Mouse (Mus musculus) limb, embryonic 13.5 days (tissue): ENCODE measurements around the gene Ppp1r21. TPM values are rescaled to one million over a fixed set of nuclear protein-coding genes. Genes with fewer than 3 reads are reported as not detected.

ENCODE experiments used
- ATAC-seq: fragments of 200-750 bp; cut with Nextera tagmentation; 2 replicates; pipeline ENCODE4 v1.8.0; 2017; ENCODE audit warnings: low read depth, moderate number of reproducible peaks, moderate TSS enrichment; ENCODE audit not compliant: low FRiP score
- H3K27ac ChIP-seq: fragments of 300-500 bp; sonication (generic); 2 replicates; pipeline ENCODE4 v1.5.1; 2015; ENCODE audit warnings: inconsistent platforms, mild to moderate bottlenecking, moderate library complexity
- H3K27me3 ChIP-seq: fragments of 300-500 bp; sonication (generic); 2 replicates; pipeline ENCODE4 v1.6.1; 2015; ENCODE audit warnings: mild to moderate bottlenecking, inconsistent platforms
- H3K36me3 ChIP-seq: fragments of 300-500 bp; sonication (generic); 2 replicates; pipeline ENCODE4 v1.6.1; 2015; ENCODE audit warnings: inconsistent platforms, mild to moderate bottlenecking, moderate library complexity
- H3K4me1 ChIP-seq: fragments of 300-500 bp; sonication (generic); 2 replicates; pipeline ENCODE4 v1.6.1; 2015; ENCODE audit warnings: inconsistent platforms
- H3K4me2 ChIP-seq: fragments of 300-500 bp; sonication (generic); replicated peaks from 2 replicates; pipeline ENCODE4 v1.6.1; 2015; ENCODE audit warnings: inconsistent platforms, mild to moderate bottlenecking, moderate library complexity
- H3K4me3 ChIP-seq: fragments of 300-500 bp; sonication (generic); 2 replicates; pipeline ENCODE4 v1.5.1; 2015; ENCODE audit warnings: moderate library complexity, mild to moderate bottlenecking, inconsistent platforms
- H3K9ac ChIP-seq: fragments of 300-500 bp; sonication (generic); 2 replicates; pipeline ENCODE4 v1.6.1; 2015; ENCODE audit warnings: mild to moderate bottlenecking, inconsistent platforms
- H3K9me3 ChIP-seq: fragments of 300-500 bp; sonication (generic); 2 replicates; pipeline ENCODE4 v1.6.1; 2016; ENCODE audit warnings: inconsistent platforms
- WGBS: fragments of 180-500 bp; shearing (Covaris S2); methylation state at CpG from one replicate; pipeline ENCODE4 v1.1.7; 2015; 5-methylcytosine and 5-hydroxymethylcytosine counted together
- polyA plus RNA-seq: library from polyadenylated mRNA; unstranded; fragments of >200 nt; fragmentation: Nextera tagmentation; extraction: Ambion mirVana; gene quantifications from 2 replicates; pipeline ENCODE4 v1.2.1, GENCODE M21; 2015

The Ppp1r21 gene
- polyA plus RNA-seq, 1 experiment from 2014 or later, result 22.3 TPM

DNA sequence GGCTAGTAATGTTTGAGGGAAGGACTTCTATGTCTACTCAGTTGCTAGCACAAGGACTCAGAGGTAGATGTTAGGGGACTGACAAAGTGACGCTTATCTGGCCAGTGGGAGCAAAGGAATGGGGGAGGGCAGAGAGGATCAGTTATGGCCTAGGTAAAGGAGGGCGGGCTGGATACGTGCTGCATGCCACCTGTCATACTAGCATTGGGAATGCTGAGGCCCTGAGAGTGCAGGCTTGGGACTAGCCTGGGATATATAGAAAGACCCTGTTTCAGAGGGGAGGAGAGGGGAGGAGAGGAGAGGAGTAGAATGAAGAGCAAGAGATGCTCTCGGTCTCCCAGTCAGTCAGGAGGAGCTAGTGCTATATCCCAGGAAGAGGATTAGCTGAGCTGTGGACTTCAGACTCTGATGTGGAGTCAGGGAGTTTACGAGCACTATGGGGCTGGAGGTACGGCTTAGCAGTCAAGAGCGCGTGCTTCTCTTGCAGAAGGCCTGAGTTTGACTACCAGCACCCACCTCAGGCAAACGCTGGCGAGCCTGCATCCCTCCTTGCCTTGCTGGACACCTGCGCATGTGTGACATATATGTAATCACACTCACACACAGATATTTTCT, 23.7 kb downstream of the Ppp1r21 start:
- H3K9me3 ChIP-seq, result no peaks in the 10 kb centered on the region
- no peak overlapping the region for H3K4me2 ChIP-seq
- peaks cover 21% of the 10 kb centered on the region for H3K4me1 ChIP-seq
- peaks cover 41% of the 10 kb centered on the region for H3K36me3 ChIP-seq
- 0 out of 2 replicates have a peak overlapping the region, but pooled peaks have one; percentile 31 for H3K9ac ChIP-seq
- H3K27ac ChIP-seq, result peak overlapping the region; percentile 55; the same call in 1 of the 2 replicates
- no peaks in the 10 kb centered on the region for H3K27me3 ChIP-seq
- H3K4me3 ChIP-seq, result no peak overlapping the region
- 76% methylated on average over 11 of the region's 11 CpGs for WGBS
- ATAC-seq, result peak; percentile 16; the same call in 1 of the 2 replicates

DNA sequence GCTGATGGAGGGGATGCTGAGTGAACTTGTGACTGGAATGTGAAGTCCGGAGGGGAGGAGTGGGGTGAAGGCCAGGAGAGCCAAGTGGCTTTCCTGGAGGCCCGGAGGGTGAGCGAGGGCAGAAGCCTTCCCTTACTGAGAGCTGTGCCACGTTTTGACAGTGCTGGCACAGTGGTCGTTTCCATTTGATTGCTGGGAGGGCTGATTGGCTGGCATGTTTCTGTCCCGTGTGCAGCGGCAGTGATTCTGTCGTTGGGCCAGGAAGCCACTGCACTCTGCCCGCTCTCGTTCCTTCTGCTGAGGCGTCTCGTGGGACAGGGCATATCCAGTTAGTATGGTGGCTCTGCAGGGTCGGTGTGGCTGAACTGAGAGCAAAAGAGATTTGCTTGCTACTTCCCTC, 26.3 kb downstream of the Ppp1r21 start:
- H3K9me3 ChIP-seq, result no peaks in the 10 kb centered on the region
- H3K4me2 ChIP-seq, result no peak overlapping the region
- peaks cover 21% of the 10 kb centered on the region for H3K4me1 ChIP-seq
- H3K9ac ChIP-seq, result no peak overlapping the region
- no peak overlapping the region for H3K4me3 ChIP-seq
- H3K27me3 ChIP-seq, result no peaks in the 10 kb centered on the region
- H3K36me3 ChIP-seq, result peaks cover 35% of the 10 kb centered on the region
- H3K27ac ChIP-seq, result no peak overlapping the region
- WGBS, result 83% methylated on average over 13 of the region's 13 CpGs
- no peak for ATAC-seq

DNA sequence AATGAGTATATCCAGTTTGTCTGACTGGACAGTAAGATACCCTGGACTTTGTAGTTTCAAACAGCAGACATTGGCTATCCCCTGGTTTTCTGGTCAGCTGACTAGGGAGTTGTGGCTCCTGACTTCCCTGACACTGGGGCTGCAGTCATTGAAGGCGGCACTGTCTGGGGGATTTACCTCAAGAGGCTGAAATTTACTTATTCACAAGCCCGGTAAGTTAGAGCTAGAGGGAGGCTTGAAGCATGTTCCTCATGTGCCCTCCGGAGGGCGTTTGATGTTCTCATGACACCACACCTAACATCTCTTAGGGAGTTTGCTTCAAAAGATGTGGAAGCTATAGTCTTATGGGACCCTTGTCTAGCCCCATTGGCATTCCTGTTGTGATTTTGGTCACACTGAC, 26.8 kb downstream of the Ppp1r21 start:
- no peak overlapping the region for H3K27ac ChIP-seq
- peaks cover 40% of the 10 kb centered on the region for H3K36me3 ChIP-seq
- H3K27me3 ChIP-seq, result no peaks in the 10 kb centered on the region
- H3K4me3 ChIP-seq, result no peak overlapping the region
- no peak for ATAC-seq
- no peaks in the 10 kb centered on the region for H3K9me3 ChIP-seq
- 88% methylated on average over 4 of the region's 4 CpGs for WGBS
- H3K9ac ChIP-seq, result no peak overlapping the region
- no peak overlapping the region for H3K4me2 ChIP-seq
- H3K4me1 ChIP-seq, result peaks cover 20% of the 10 kb centered on the region

DNA sequence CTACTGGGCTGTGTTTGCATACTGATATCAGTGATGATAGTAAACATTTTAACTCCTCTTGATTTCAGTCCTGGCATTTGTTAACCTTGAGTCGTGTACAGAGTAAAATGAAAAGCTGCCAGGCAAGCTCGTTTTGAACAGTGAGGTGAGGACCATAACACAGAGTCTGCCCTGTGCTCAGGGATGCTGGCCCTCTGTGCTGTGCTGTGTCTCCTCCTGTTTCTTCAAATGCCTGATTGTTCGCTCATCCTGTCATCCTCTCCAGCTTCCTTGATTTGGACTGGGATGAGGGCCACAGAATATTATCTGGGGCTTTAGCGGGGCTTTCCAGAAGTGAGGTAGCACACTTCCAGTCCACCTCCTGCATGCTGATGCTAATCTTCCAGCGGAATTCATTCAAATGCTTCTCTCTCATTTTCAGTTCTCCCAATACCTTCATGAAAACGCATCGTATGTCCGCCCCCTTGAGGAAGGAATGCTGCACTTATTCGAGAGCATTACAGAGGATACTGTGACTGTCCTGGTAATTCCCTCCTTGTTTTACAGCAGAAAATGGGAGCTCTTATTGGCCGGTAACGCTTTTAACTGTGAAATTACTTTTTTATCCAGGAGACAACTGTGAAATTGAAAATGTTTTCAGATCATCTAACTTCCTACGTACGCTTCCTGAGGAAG, 28.4 kb downstream of the Ppp1r21 start:
- peak; percentile 81; the same call in 1 of the 2 replicates for ATAC-seq
- H3K27me3 ChIP-seq, result no peaks in the 10 kb centered on the region
- no peak overlapping the region for H3K4me2 ChIP-seq
- no peak overlapping the region for H3K9ac ChIP-seq
- 43% methylated on average over 13 of the region's 13 CpGs for WGBS
- H3K36me3 ChIP-seq, result peaks cover 50% of the 10 kb centered on the region
- no peak overlapping the region for H3K4me3 ChIP-seq
- H3K9me3 ChIP-seq, result no peaks in the 10 kb centered on the region
- H3K4me1 ChIP-seq, result peaks cover 4% of the 10 kb centered on the region
- no peak overlapping the region for H3K27ac ChIP-seq

DNA sequence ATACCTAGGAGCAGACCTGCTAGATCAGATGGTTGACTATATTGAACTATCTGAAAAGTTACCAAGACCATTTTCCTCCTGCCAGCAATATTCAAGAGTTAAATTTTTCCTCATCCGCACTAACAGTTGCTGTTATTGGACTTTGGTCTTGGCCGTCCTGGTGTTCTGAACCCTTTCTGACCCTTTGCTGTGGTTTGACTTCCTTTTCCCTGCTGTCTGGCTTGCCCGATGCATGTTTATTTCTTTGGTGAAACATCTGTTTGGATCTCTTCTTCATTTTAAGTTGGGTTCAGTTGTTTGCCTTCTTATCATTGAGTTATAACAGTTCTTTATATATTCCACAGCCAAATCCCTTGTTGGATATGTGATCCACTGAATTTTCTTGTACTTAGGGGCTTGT, 33.7 kb downstream of the Ppp1r21 start:
- H3K36me3 ChIP-seq, result peaks cover 61% of the 10 kb centered on the region
- no peak overlapping the region for H3K4me3 ChIP-seq
- H3K27ac ChIP-seq, result no peak overlapping the region
- ATAC-seq, result no peak
- WGBS, result 82% methylated on average over 3 of the region's 3 CpGs
- H3K9ac ChIP-seq, result no peak overlapping the region
- H3K27me3 ChIP-seq, result no peaks in the 10 kb centered on the region
- H3K4me2 ChIP-seq, result no peak overlapping the region
- no peaks in the 10 kb centered on the region for H3K9me3 ChIP-seq
- no peaks in the 10 kb centered on the region for H3K4me1 ChIP-seq

DNA sequence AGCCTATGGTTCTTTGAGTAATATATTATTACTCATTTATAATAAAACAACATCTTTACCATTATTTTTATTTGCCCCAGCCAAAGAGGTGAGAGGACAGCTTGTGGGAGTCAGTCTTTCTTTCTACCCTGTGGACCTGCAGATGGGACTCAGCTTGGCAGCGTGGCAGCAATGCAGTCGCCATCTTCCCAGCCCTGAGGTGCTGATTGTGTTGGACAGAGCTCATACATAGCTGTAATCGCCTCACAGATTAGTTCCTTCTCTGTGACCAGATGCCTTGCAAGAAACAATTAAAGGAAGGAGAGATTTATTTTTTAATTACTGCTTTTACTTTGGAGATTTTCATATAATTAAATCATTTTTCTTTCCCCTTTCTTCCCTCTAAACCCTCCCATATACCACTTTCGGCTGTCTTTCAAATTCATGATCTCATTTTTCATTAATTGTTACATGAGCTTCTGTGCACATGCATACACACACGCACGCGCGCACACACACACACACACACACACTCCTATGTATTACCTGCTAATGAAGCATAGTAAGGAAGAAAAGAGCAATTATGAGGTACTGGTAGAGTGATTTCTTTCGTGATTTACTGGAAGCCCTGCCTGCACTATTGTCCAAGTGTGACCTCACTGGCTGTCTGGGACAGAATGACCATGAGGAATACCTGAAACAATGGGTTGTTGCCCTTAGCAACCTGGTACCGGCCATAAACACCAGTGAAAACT, 40.1 kb downstream of the Ppp1r21 start:
- Histone ChIP-seq H3K4me2 (no peak overlapping the region), H3K4me1 (no peaks in the 10 kb centered on the region), H3K9ac (no peak overlapping the region), H3K4me3 (no peak overlapping the region), H3K36me3 (peaks cover 84% of the 10 kb centered on the region), H3K27ac (no peak overlapping the region), H3K27me3 (no peaks in the 10 kb centered on the region), H3K9me3 (no peaks in the 10 kb centered on the region)
- WGBS, result 87% methylated on average over 10 of the region's 10 CpGs
- ATAC-seq, result no peak

DNA sequence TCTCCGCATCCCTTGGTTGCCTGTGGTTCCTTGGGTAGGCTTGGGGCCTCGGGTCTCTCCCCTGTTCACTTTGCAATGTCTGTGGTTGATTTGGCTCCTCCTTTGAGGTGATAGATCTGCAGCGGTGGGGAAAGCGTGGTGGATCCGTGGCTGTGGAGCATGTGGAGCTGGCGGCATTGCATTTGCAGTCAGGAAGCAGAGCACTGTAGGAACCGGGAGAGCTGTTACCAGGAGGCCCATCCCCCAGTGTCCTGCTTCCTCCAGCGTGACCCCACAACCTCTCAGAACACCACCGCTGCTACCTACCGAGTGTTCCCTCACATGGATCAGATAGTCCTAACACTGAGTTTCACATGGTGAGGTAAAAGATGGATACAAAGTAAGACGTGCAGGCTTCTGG, 40.9 kb downstream of the Ppp1r21 start:
- H3K9ac ChIP-seq, result no peak overlapping the region
- H3K4me1 ChIP-seq, result no peaks in the 10 kb centered on the region
- H3K27ac ChIP-seq, result no peak overlapping the region
- H3K4me2 ChIP-seq, result no peak overlapping the region
- H3K36me3 ChIP-seq, result peaks cover 84% of the 10 kb centered on the region
- 84% methylated on average over 11 of the region's 11 CpGs for WGBS
- no peaks in the 10 kb centered on the region for H3K27me3 ChIP-seq
- ATAC-seq, result no peak
- H3K9me3 ChIP-seq, result no peaks in the 10 kb centered on the region
- no peak overlapping the region for H3K4me3 ChIP-seq

DNA sequence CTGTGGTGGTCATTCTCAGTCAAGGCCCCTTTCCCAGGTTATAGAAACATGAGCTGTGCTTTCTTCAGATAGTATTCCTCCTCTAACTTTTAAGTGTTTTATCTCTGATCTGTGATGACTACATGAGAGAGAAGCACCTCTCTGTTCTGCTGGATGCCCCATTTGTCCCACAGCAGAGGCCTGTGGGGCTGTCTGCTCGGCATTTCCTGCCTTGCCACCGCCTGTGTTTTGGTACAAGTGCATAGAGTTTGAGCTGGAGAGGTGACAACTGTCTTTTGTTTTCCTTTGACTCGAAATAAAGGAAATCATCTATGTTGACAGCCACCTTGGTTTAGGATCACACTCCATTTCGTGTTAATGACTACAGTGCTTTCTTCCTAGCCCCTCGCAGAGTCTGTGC, 44.9 kb downstream of the Ppp1r21 start:
- Histone ChIP-seq H3K9ac (no peak overlapping the region), H3K27me3 (no peaks in the 10 kb centered on the region), H3K36me3 (peaks cover 80% of the 10 kb centered on the region), H3K4me2 (no peak overlapping the region), H3K4me1 (no peaks in the 10 kb centered on the region), H3K27ac (no peak overlapping the region), H3K4me3 (no peak overlapping the region), H3K9me3 (no peaks in the 10 kb centered on the region)
- ATAC-seq, result no peak
- WGBS, result 69% methylated on average over 5 of the region's 5 CpGs

DNA sequence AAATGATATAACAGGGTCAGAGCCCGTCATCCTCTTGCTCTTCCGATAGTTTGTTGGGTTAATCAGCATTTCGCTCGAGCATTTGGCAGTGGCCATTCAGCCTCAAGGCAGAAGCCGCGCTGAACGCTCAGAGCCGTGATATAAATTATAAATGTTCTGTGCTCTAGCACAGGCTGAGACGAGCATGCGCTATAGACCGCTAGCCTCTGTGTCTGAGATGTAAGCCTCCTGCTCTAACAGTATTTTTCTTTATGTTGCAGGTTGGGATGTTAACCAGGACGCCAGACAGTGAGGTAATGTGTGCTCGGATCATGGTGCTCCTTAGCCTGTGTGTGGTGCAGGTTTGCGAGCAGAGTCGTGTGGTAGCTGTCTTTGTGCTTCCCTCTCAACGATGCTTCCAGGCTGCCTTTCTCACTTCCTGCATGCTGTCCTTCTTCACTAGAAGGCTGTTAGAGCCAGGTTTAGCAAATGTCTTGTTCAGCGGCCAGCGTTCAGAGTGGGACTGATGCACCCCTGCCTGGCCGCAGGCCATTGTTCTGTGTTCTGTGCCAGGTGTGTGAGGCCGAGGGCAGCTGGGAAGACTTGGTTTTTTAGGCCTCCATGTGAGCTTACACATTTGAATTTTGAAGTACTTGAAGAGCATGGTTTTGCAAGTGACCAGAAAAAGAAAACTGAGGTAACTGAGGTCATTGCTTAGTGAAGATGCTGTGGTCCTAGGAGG, 48.8 kb downstream of the Ppp1r21 start:
- no peaks in the 10 kb centered on the region for H3K9me3 ChIP-seq
- no peak overlapping the region for H3K27ac ChIP-seq
- no peak overlapping the region for H3K4me2 ChIP-seq
- no peak overlapping the region for H3K9ac ChIP-seq
- 88% methylated on average over 20 of the region's 20 CpGs for WGBS
- no peak overlapping the region for H3K4me3 ChIP-seq
- no peaks in the 10 kb centered on the region for H3K4me1 ChIP-seq
- H3K27me3 ChIP-seq, result no peaks in the 10 kb centered on the region
- no peak for ATAC-seq
- peaks cover 75% of the 10 kb centered on the region for H3K36me3 ChIP-seq

DNA sequence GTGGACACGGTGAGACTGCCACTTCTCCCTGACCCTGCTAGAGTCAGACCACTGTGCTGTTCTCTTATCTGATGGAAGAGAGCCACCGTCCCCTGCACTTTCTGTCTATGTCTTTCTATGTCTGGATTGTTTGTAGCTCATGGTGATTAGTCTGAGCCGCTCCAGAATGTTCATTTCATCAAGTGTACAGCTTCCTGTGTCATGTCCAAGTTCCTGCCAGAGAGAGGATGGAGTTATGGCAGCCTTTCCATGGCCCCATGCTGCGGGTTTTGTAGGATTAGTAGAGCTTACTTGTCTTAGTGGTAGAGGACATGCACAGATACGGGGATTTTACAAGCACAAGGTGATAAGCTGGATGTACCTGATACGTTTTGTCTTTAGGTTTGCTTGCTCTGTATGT, 50.6 kb downstream of the Ppp1r21 start:
- Histone ChIP-seq H3K4me1 (no peaks in the 10 kb centered on the region), H3K4me3 (no peak overlapping the region), H3K9ac (no peak overlapping the region), H3K27ac (no peak overlapping the region), H3K27me3 (no peaks in the 10 kb centered on the region), H3K9me3 (no peaks in the 10 kb centered on the region), H3K4me2 (no peak overlapping the region), H3K36me3 (peaks cover 82% of the 10 kb centered on the region)
- 81% methylated on average over 6 of the region's 6 CpGs for whole genome bisulfite sequencing
- no peak for ATAC-seq

DNA sequence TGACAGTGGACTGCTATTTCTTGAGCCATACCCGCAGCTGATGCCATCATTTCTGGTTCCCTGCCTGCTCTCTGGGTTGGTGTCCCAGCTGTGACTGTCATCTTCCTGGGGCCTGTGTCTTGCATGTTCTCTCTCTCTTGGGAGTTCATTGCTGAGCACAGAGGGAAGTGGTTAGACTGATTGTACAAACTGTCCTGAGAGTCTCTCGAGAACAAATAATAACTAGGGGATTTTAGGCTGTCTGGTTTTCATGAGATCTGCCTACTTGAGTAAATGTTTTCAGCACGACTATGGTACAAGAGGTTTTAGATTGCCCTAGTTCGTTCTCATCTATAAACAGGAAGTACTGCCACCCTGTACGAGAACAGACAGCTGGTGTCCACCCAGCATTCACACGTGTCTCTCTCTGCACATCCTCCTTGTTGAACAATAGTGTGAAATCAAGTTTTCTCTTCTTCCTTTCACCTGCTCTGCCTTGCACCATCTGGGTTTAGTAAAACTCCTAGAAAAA, 51.6 kb downstream of the Ppp1r21 start:
- no peak for ATAC-seq
- WGBS, result 74% methylated on average over 6 of the region's 6 CpGs
- Histone ChIP-seq H3K27me3 (no peaks in the 10 kb centered on the region), H3K9ac (no peak overlapping the region), H3K4me1 (no peaks in the 10 kb centered on the region), H3K27ac (no peak overlapping the region), H3K4me2 (no peak overlapping the region), H3K9me3 (no peaks in the 10 kb centered on the region), H3K4me3 (no peak overlapping the region), H3K36me3 (peaks cover 82% of the 10 kb centered on the region)

DNA sequence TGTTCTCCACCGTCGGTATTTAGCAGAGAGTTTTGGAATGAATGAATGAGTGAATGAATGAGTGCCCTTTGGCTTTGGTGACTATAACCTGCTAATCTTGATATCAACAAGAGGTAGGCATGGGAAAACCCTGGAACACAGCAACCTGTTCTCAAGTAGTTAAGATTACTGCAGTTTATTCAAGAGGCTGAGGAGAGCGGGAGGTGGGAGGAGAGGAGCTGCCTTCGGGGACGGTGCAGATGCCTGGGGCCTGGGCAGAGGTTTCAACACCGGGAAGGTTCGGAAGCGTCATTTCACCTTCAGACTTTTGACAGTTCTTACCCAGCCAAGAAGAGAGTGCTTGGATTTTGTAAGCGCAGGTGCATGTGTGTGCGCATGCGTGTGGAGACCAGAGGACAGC, 53.1 kb downstream of the Ppp1r21 start:
- Histone ChIP-seq H3K4me3 (no peak overlapping the region), H3K9ac (no peak overlapping the region), H3K27me3 (no peaks in the 10 kb centered on the region), H3K4me2 (no peak overlapping the region), H3K9me3 (no peaks in the 10 kb centered on the region), H3K36me3 (peaks cover 80% of the 10 kb centered on the region), H3K27ac (no peak overlapping the region), H3K4me1 (no peaks in the 10 kb centered on the region)
- no peak for ATAC-seq
- 76% methylated on average over 11 of the region's 11 CpGs for WGBS
